Mouse (Mus musculus) monocyte, adult 5-6 weeks (primary cell): ENCODE measurements around the gene Pdgfd. TPM values are rescaled to one million over a fixed set of nuclear protein-coding genes. Genes with fewer than 3 reads are reported as not detected.

Source experiments
- ATAC-seq: fragments of 153-309, 156-312 bp; replicated peaks from 2 replicates; pipeline ENCODE4 v1.8.0; 2017; ENCODE audit warnings: mild to moderate bottlenecking; ENCODE audit not compliant: low TSS enrichment, insufficient number of reproducible peaks, severe bottlenecking, poor library complexity, low FRiP score
- total RNA-seq: library from RNA; stranded (forward); fragments of 200-1000, 200-491, 200-594 nt; gene quantifications from 3 replicates; pipeline ENCODE4 v1.2.3, GENCODE M21; 2017

Pdgfd gene
- total RNA-seq, 1 experiment from 2014 or later = 2.0 TPM

GRCm38 (mm10) chr9:6407972-6408371 lies 239.6 kb downstream of the Pdgfd start:
- no peak for ATAC-seq

- ATAC-seq = no peak
These were observed 256.2 kb downstream of the Pdgfd start for GRCm38 (mm10) chr9:6424606-6425005.

Other genes starting within 250 kb of the Pdgfd start
- gene Ddi1, start 101.3 kb downstream of the Pdgfd start, total RNA-seq = 0.10 TPM in 1 of 3 replicates, not detected in the others